Mouse (Mus musculus) hindbrain, embryonic 12.5 days (tissue): Measurements from ENCODE around the gene Cers2. TPM values are rescaled to one million over a fixed set of nuclear protein-coding genes. Genes with fewer than 3 reads are reported as not detected.

Experiments
- ATAC-seq: fragments of 200-750 bp; cut with Nextera tagmentation; 2 replicates; pipeline ENCODE4 v1.8.0; 2017; ENCODE audit warnings: moderate TSS enrichment; ENCODE audit not compliant: low FRiP score
- H3K27ac ChIP-seq: fragments of 300-500 bp; sonication (generic); 2 replicates; pipeline ENCODE4 v1.5.1; 2016; ENCODE audit warnings: mild to moderate bottlenecking
- H3K27me3 ChIP-seq: fragments of 300-500 bp; sonication (generic); 2 replicates; pipeline ENCODE4 v1.6.1; 2016; ENCODE audit warnings: mild to moderate bottlenecking
- H3K36me3 ChIP-seq: fragments of 300-500 bp; sonication (generic); 2 replicates; pipeline ENCODE4 v1.6.1; 2016; ENCODE audit warnings: mild to moderate bottlenecking
- H3K4me1 ChIP-seq: fragments of 300-500 bp; sonication (generic); 2 replicates; pipeline ENCODE4 v1.6.1; 2016
- H3K4me2 ChIP-seq: fragments of 300-500 bp; sonication (generic); replicated peaks from 2 replicates; pipeline ENCODE4 v1.6.1; 2016; ENCODE audit warnings: mild to moderate bottlenecking
- H3K4me3 ChIP-seq: fragments of 300-500 bp; sonication (generic); 2 replicates; pipeline ENCODE4 v1.5.1; 2016; ENCODE audit warnings: mild to moderate bottlenecking
- H3K9ac ChIP-seq: fragments of 300-500 bp; sonication (generic); 2 replicates; pipeline ENCODE4 v1.6.1; 2016; ENCODE audit warnings: mild to moderate bottlenecking, moderate library complexity
- H3K9me3 ChIP-seq: fragments of 300-500 bp; sonication (generic); replicated peaks from 2 replicates; pipeline ENCODE4 v1.6.1; 2016; ENCODE audit warnings: mild to moderate bottlenecking
- WGBS: fragments of 180-500 bp; shearing (Covaris S2); methylation state at CpG from one replicate; pipeline ENCODE4 v1.1.7; 2016; 5-methylcytosine and 5-hydroxymethylcytosine counted together
- polyA plus RNA-seq: library from polyadenylated mRNA; unstranded; fragments of >200 nt; fragmentation: Nextera tagmentation; extraction: Ambion mirVana; gene quantifications from 2 replicates; pipeline ENCODE4 v1.2.1, GENCODE M21; 2016

Gene Cers2
- polyA plus RNA-seq, 1 experiment from 2014 or later, result 115 TPM

DNA sequence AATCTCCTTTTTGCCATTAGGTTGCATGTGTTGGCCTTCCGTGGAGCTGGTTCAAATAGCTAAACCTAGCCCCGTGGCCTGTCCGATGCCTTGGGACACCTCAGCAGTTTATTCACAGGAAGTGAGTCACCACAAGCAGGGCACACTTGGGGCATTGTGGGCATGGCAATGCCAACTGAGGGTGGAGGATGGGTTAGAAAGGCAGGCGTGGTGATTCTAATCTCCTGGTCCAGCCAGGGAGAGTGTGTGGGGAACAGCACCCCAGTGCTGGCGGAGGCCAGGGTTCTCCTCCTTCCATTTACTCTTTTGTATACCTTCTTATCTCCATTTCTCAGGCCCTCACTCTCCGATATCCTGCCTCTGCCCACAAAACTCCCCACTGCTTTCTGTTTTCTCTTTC lies 2.0 kb upstream of the Cers2 start:
- no peak overlapping the region for H3K27ac ChIP-seq
- no peak overlapping the region for H3K9ac ChIP-seq
- no peak overlapping the region for H3K4me2 ChIP-seq
- no peaks in the 10 kb centered on the region for H3K36me3 ChIP-seq
- no peaks in the 10 kb centered on the region for H3K9me3 ChIP-seq
- ATAC-seq, result no peak
- no peak overlapping the region for H3K4me3 ChIP-seq
- 82% methylated on average over 6 of the region's 6 CpGs for WGBS
- H3K27me3 ChIP-seq, result no peaks in the 10 kb centered on the region
- H3K4me1 ChIP-seq, result peaks cover 22% of the 10 kb centered on the region

DNA sequence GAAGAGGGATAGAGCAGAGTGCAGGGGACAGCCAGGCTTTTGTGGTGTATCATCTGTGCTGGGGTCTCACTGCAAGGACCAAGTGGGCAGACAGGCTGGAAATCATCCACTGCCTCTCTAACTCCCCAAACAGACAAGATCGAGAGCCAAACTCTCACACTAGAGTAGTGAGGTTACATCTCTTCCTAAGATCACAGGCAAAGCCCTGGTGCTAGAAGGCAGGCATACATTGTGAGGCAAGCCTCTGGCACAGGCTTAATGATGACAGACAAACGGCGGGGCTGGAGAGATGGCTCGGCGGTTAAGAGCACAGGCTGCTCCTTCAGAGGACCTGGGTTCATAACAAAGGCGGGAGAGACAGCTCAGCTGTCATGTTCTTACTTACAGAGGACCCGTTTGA lies 1.1 kb upstream of the Cers2 start:
- WGBS, result 40% methylated on average over 7 of the region's 7 CpGs
- no peak overlapping the region for H3K4me2 ChIP-seq
- H3K27me3 ChIP-seq, result no peaks in the 10 kb centered on the region

DNA sequence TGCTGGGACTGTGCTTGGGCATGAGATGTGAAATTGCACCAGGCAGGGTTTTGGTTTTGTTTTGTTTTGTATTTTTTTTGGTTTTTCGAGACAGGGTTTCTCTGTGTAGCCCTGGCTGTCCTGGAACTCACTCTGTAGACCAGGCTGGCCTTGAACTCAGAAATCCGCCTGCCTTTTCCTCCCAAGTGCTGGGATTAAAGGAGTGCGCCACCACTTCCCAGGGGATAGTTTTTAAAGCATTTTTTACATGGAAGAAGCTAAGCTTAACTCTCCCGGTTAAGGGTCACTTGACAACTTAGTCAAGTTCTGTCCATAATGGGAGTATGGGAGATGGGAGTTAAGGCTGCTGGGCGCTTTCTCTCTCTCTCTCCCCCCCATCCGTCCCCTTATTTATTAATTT lies 516 bp upstream of the Cers2 start:
- 63% methylated on average over 6 of the region's 6 CpGs for WGBS
- H3K27me3 ChIP-seq, result no peaks in the 10 kb centered on the region
- peak overlapping the region; percentile 79 for H3K4me2 ChIP-seq
- no peaks in the 10 kb centered on the region for H3K36me3 ChIP-seq
- H3K9me3 ChIP-seq, result no peaks in the 10 kb centered on the region
- peaks cover 30% of the 10 kb centered on the region for H3K4me1 ChIP-seq
- H3K27ac ChIP-seq, result no peak overlapping the region; the same call in 1 of the 2 replicates
- ATAC-seq, result no peak
- H3K4me3 ChIP-seq, result no peak overlapping the region; the same call in 1 of the 2 replicates
- H3K9ac ChIP-seq, result no peak overlapping the region

More for the DNA sequence above, 1.1 kb upstream of the Cers2 start:
- Histone ChIP-seq H3K4me3 (no peak overlapping the region), H3K36me3 (no peaks in the 10 kb centered on the region), H3K9ac (no peak overlapping the region), H3K9me3 (no peaks in the 10 kb centered on the region), H3K4me1 (peaks cover 26% of the 10 kb centered on the region), H3K27ac (no peak overlapping the region)
- no peak for ATAC-seq

DNA sequence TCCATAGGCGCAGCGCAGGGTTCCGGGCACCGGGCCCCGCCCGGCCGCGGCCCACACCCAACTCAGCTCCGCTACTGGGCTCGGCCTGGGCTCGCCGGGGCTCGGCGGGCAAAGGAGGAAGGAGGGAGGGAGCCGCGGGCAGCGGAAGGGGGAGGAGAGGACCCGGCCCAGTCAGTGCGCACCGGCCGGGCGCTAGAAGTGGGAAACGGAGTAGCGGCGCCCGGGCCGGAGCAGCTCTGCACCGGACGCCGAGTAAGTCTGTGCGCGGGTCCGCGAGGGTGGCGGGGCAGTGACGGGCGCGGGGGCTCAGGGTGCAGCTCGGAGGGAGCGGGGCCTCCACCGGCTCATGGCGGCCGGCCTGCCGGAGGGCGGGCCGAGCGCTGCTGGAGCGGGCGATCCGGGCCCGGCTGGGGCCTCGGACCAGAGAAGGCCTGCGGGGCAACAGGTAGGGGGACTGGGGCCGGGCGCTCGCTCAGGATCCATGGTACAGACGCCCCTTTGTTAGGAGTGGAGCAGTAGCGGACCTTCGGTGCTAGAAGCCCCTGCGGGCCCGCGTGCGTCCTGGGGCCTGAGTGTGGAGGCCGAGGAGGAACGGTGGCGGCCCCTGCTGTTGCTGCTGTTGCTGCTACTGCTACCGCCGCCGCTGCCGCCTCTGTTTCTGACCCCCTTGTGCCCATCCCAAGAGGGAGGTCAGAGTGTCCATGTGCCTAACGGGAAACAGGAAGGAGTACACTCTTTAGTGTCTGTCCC lies 678 bp downstream of the Cers2 start:
- H3K4me1 ChIP-seq, result peaks cover 36% of the 10 kb centered on the region
- H3K27me3 ChIP-seq, result no peaks in the 10 kb centered on the region
- peak; percentile 94 for ATAC-seq
- peak overlapping the region; percentile 92 for H3K4me3 ChIP-seq
- peak overlapping the region; percentile 79 for H3K4me2 ChIP-seq
- H3K9ac ChIP-seq, result peak overlapping the region; percentile 95
- H3K9me3 ChIP-seq, result no peaks in the 10 kb centered on the region
- H3K27ac ChIP-seq, result peak overlapping the region; percentile 94
- under 1% methylated on average over 68 of the region's 71 CpGs for WGBS
- peaks cover 5% of the 10 kb centered on the region for H3K36me3 ChIP-seq

DNA sequence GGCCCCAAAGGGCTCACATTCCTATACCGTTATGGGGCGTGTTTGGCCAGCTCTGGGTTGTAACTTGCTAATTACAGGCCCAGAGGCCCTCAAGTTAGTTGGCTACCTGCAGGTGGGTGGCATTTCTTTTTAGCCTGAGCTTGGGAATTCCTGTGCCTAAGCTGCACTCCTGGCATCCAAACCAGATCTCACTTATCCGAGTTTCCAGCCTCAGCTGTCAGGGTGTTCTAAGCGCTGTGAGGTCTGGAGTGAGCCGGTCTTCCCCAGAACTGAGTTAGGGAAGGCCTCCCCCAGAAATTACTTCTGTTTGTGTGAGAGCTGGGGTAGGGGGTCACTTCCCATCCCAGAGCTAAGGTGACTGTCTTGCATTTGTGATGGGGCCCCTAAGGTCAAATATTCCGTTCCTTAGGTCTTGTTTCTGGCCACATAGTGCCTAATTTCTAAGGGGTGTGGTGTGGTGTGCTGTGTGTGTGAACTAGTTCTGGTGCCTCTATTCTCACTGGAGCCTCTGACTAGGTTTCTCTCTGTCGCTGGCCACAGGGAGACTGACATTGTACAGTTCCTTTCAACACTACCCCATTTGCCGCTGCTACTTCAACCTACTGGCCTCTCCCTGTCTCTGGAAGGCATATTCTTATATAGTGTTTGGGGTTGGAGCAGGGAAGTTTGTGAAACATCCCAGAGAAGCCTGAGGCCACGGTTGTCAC lies 1.4 kb downstream of the Cers2 start:
- 17% methylated on average over 9 of the region's 9 CpGs for WGBS
- H3K4me2 ChIP-seq, result peak overlapping the region; percentile 79
- peaks cover 36% of the 10 kb centered on the region for H3K4me1 ChIP-seq
- peak overlapping the region; percentile 94 for H3K27ac ChIP-seq
- H3K9me3 ChIP-seq, result no peaks in the 10 kb centered on the region
- peak overlapping the region; percentile 92 for H3K4me3 ChIP-seq
- H3K36me3 ChIP-seq, result peaks cover 12% of the 10 kb centered on the region
- no peak for ATAC-seq
- peak overlapping the region; percentile 95 for H3K9ac ChIP-seq
- no peaks in the 10 kb centered on the region for H3K27me3 ChIP-seq

DNA sequence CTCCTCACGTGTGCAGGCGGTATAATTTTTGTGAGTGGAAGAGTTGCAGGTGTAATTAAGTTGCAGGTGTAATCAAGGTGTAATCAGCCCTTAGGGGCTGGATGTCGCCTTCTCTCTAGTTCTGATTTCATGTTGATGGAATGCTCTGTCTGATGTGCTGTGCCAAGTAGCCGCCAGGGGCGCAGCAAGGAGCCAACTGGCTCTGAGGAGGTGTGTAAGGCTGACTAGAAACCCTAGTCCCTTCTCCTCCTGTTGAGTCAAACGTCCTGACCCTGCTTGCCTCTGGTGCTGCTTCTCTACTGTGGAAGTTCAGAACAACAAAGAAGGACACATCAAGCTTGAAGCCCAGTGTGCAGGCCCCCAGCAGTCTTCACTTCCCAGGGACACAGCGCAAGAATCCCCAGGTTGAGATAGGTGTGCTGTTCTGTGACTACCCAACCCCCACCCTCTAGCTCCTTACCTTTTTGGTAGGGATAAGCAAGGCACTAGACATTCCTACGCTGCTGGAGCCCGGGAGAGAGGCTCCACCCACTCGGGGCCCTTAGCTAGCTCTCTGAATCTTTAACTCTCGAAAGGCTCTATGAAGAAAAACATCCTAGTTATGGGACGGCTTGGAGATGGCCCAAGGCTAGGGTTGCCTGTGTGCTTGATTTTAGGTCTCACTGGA lies 3.0 kb downstream of the Cers2 start:
- peaks cover 28% of the 10 kb centered on the region for H3K36me3 ChIP-seq
- 20% methylated on average over 12 of the region's 12 CpGs for WGBS
- peaks cover 36% of the 10 kb centered on the region for H3K4me1 ChIP-seq
- H3K4me2 ChIP-seq, result 0 out of 2 replicates have a peak overlapping the region, but pooled peaks have one; percentile 0
- H3K27ac ChIP-seq, result no peak overlapping the region
- ATAC-seq, result no peak
- H3K27me3 ChIP-seq, result no peaks in the 10 kb centered on the region
- no peak overlapping the region for H3K4me3 ChIP-seq
- H3K9me3 ChIP-seq, result no peaks in the 10 kb centered on the region
- peak overlapping the region; percentile 41; the same call in 1 of the 2 replicates for H3K9ac ChIP-seq

DNA sequence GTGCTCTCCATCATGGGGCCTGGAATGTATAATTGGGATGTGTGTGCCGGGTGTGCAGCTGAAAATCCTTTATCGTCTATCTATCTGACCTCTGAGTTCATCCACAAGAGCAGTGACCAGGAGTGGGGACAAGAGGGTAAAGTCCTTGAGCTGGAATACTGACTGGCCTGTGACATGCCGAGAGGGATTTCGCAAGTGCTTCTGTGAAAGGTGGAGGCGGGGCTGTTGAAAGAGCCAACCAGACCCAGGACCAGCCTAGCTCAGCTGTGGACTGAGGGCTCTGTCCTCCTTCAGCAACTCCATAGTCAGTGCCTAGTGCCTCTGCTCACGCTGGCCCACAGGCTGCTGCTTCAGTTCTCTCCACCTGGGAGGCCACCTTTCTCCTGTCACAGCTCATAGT lies 4.0 kb downstream of the Cers2 start:
- Histone ChIP-seq H3K4me2 (no peak overlapping the region), H3K27ac (no peak overlapping the region), H3K36me3 (peaks cover 38% of the 10 kb centered on the region), H3K9ac (0 out of 2 replicates have a peak overlapping the region, but pooled peaks have one; percentile 33), H3K9me3 (no peaks in the 10 kb centered on the region), H3K4me1 (peaks cover 35% of the 10 kb centered on the region), H3K27me3 (no peaks in the 10 kb centered on the region), H3K4me3 (no peak overlapping the region)
- 52% methylated on average over 6 of the region's 6 CpGs for WGBS
- ATAC-seq, result no peak

DNA sequence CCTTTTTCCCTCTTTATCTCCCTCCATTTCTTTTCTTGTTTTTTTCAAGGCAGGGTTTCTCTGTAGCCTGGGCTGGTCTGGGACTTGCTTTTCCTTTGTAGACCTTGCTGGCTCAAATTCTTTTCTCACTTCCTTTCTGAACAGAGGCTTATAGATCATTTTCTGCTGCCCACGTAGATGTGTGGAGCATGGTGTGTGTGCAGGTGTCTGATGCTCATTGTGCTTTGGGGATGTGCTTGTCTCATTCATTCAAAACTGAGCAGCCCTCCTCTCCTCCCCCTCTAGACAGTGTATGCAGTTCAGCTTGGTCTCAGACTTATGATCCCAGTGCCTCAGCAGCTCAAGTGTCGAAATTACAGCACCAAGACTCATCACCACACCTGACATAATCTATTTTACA lies 4.5 kb downstream of the Cers2 start:
- Histone ChIP-seq H3K36me3 (peaks cover 43% of the 10 kb centered on the region), H3K9me3 (no peaks in the 10 kb centered on the region), H3K4me2 (no peak overlapping the region), H3K27ac (no peak overlapping the region), H3K4me3 (no peak overlapping the region), H3K27me3 (no peaks in the 10 kb centered on the region), H3K4me1 (peaks cover 32% of the 10 kb centered on the region), H3K9ac (no peak overlapping the region)
- 80% methylated on average over 2 of the region's 2 CpGs for WGBS
- no peak for ATAC-seq

DNA sequence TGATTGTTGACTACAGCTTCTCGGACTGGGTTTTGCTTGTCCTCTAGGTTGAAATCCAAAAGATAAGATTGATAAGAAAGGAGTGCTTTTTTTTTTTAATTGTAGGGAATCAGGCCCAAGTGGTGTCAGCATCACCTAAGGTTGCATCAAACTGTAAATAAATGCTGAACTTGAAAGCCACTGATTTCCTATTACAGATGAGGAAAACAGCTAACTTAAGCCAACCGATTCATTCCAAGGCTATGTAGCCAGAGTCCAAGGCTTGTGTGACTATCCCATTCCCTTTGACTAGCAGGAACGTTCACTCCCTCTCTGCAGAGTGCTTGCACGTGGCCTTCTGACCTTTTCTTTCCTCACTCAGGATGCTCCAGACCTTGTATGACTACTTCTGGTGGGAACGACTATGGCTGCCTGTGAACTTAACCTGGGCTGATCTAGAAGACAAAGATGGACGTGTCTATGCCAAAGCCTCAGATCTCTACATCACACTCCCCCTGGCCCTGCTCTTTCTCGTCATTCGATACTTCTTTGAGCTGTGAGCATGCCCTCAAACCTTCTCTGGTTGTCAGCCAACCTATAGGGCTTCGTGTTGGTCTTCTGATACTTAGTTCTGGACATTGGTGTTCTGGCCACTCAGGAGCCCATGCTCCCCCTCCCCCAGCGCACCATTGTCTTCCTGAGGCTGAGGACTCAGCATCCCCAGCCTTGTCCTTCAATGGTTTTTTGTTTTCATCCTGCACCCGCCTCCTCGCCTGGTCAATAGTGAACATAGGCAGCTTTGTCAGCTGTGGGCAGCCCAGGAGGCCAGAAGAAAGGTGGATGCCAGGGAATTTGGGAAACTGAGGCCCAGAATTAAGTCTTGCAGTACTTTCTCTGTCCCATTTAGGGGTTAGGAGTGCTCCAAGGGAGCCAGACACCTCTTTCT lies 5.4 kb downstream of the Cers2 start:
- ATAC-seq, result no peak
- no peaks in the 10 kb centered on the region for H3K9me3 ChIP-seq
- WGBS, result 59% methylated on average over 12 of the region's 12 CpGs
- no peak overlapping the region for H3K4me3 ChIP-seq
- no peaks in the 10 kb centered on the region for H3K27me3 ChIP-seq
- H3K4me1 ChIP-seq, result peaks cover 32% of the 10 kb centered on the region
- no peak overlapping the region for H3K27ac ChIP-seq
- H3K36me3 ChIP-seq, result peaks cover 52% of the 10 kb centered on the region
- no peak overlapping the region for H3K9ac ChIP-seq
- H3K4me2 ChIP-seq, result no peak overlapping the region

DNA sequence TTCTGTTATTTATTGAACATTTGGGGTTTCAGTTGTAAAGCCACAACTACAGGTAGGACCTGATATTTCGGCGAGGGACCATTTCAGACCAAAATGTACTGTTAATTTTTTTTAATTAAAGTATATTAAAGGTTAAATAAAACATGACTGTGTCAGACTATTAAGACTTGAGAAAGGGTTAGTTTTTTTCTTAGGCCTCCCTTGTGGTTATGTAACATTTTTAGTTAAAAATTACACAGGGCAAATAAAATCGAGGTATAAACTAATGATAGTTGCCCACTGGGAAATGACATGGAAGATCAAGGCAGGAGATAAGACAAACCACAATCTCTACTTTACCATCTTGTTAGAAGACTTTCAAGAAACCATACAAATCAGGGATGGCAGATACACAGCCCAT lies 8.8 kb downstream of the Cers2 start:
- H3K36me3 ChIP-seq, result peaks cover 84% of the 10 kb centered on the region
- 95% methylated on average over 3 of the region's 3 CpGs for WGBS
- no peak overlapping the region for H3K4me3 ChIP-seq
- peaks cover 11% of the 10 kb centered on the region; the same call in 1 of the 2 replicates for H3K4me1 ChIP-seq
- no peak overlapping the region for H3K9ac ChIP-seq
- ATAC-seq, result no peak
- H3K27me3 ChIP-seq, result no peaks in the 10 kb centered on the region
- H3K27ac ChIP-seq, result no peak overlapping the region
- H3K4me2 ChIP-seq, result no peak overlapping the region
- no peaks in the 10 kb centered on the region for H3K9me3 ChIP-seq

DNA sequence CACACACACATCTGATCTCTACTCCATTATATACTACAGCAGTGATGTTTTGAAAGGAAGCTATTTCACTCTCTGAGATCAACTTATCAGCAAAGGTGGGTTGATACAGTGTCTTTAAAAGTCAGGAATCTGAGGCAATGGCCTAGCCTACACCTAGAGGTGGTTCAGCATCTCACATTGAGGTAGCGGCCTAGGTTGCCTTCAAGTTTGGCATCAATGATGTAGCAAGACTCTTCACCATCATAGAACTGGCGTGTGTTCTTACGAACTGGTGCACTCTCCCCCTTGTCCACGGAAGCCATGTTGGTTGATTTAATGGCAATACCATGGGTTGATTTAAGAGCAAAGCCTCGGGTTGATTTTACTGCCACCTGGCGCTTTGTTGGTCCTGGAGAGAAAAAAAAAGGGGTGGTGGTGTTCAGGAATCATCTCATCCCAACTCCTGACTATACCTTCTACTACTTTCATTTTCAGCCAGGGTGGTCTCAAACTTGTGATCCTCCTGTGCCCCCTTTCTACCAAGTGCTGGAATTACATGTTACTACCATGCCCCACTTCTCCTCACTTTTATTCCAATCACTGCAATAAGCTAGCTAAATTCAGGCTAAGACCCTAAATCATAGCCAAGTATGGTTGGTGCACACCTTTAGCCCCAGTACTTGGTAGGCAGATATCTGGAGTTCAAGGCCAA lies 10.0 kb downstream of the Cers2 start:
- 0 out of 2 replicates have a peak, but pooled peaks cover 4% of the 10 kb centered on the region for H3K4me1 ChIP-seq
- peaks cover 90% of the 10 kb centered on the region for H3K36me3 ChIP-seq
- no peaks in the 10 kb centered on the region for H3K27me3 ChIP-seq
- 97% methylated on average over 6 of the region's 6 CpGs for WGBS
- no peak overlapping the region for H3K4me3 ChIP-seq
- no peaks in the 10 kb centered on the region for H3K9me3 ChIP-seq
- no peak for ATAC-seq
- no peak overlapping the region for H3K4me2 ChIP-seq
- no peak overlapping the region for H3K9ac ChIP-seq
- H3K27ac ChIP-seq, result no peak overlapping the region
